Mouse (Mus musculus) limb, embryonic 10.5 days (tissue): ENCODE measurements at regions not wholly inside any gene's neighbourhood (a gene's known extent, or its start where the extent isn't known, plus 50 kb on each side); places are given as distances from the start of the nearest gene placed in this dataset.
A peak's percentile ranks its signal among the peaks of the same experiment; 100 is the strongest.

Experiments used
- DNase-seq: peaks from one replicate; pipeline ENCODE4 v3.0.0-alpha.2; 2017; ENCODE audit warnings: low spot score
- H3K27ac ChIP-seq: fragments of 300-500 bp; sonication (generic); 2 replicates; pipeline ENCODE4 v1.5.1; 2016; ENCODE audit warnings: mild to moderate bottlenecking
- H3K27me3 ChIP-seq: fragments of 300-500 bp; sonication (generic); 2 replicates; pipeline ENCODE4 v1.6.1; 2016; ENCODE audit warnings: low read depth, mild to moderate bottlenecking; ENCODE audit not compliant: poor library complexity, severe bottlenecking
- H3K36me3 ChIP-seq: fragments of 300-500 bp; sonication (generic); 2 replicates; pipeline ENCODE4 v1.6.1; 2016; ENCODE audit warnings: mild to moderate bottlenecking, moderate library complexity
- H3K4me1 ChIP-seq: fragments of 300-500 bp; sonication (generic); 2 replicates; pipeline ENCODE4 v1.6.1; 2016
- H3K4me3 ChIP-seq: fragments of 300-500 bp; sonication (generic); 2 replicates; pipeline ENCODE4 v1.5.1; 2016; ENCODE audit warnings: mild to moderate bottlenecking, moderate library complexity
- H3K9me3 ChIP-seq: fragments of 300-500 bp; sonication (generic); replicated peaks from 2 replicates; pipeline ENCODE4 v1.6.1; 2016; ENCODE audit warnings: mild to moderate bottlenecking
- WGBS: fragments of 180-500 bp; shearing (Covaris S2); methylation state at CpG from one replicate; pipeline ENCODE4 v1.1.7; 2016; 5-methylcytosine and 5-hydroxymethylcytosine counted together

GRCm38 (mm10) chr8:101366722-101367121, 1418.7 kb downstream of the Cdh11 start:
- Histone ChIP-seq H3K4me1 (no peaks in the 10 kb centered on the region), H3K27me3 (no peaks in the 10 kb centered on the region), H3K36me3 (no peaks in the 10 kb centered on the region), H3K27ac (no peak overlapping the region), H3K9me3 (no peaks in the 10 kb centered on the region), H3K4me3 (no peak overlapping the region)
- WGBS, result 86% methylated on average over 1 of the region's 1 CpGs
- no peak for DNase-seq

GRCm38 (mm10) chr8:101350848-101351247, 1434.6 kb downstream of the Cdh11 start:
- Histone ChIP-seq H3K4me1 (no peaks in the 10 kb centered on the region), H3K27me3 (no peaks in the 10 kb centered on the region), H3K27ac (no peak overlapping the region), H3K36me3 (no peaks in the 10 kb centered on the region), H3K4me3 (no peak overlapping the region), H3K9me3 (no peaks in the 10 kb centered on the region)
- DNase-seq, result no peak
- WGBS, result 87% methylated on average over 5 of the region's 5 CpGs

GRCm38 (mm10) chr8:101349736-101350135, 1435.7 kb downstream of the Cdh11 start:
- H3K4me3 ChIP-seq, result no peak overlapping the region
- no peak overlapping the region for H3K27ac ChIP-seq
- WGBS, result 68% methylated on average over 1 of the region's 1 CpGs
- no peak for DNase-seq
- no peaks in the 10 kb centered on the region for H3K4me1 ChIP-seq
- no peaks in the 10 kb centered on the region for H3K36me3 ChIP-seq
- H3K9me3 ChIP-seq, result no peaks in the 10 kb centered on the region
- H3K27me3 ChIP-seq, result no peaks in the 10 kb centered on the region

- no peak overlapping the region for H3K4me3 ChIP-seq
- H3K27ac ChIP-seq, result no peak overlapping the region
- no peaks in the 10 kb centered on the region for H3K4me1 ChIP-seq
- no peaks in the 10 kb centered on the region for H3K36me3 ChIP-seq
- H3K27me3 ChIP-seq, result no peaks in the 10 kb centered on the region
- no peak for DNase-seq
- 43% methylated on average over 2 of the region's 2 CpGs for WGBS
- no peaks in the 10 kb centered on the region for H3K9me3 ChIP-seq
These were observed 1456.2 kb downstream of the Cdh11 start for GRCm38 (mm10) chr8:101329290-101329689.

GRCm38 (mm10) chr8:101328780-101329179, 1456.7 kb downstream of the Cdh11 start:
- Histone ChIP-seq H3K9me3 (no peaks in the 10 kb centered on the region), H3K36me3 (no peaks in the 10 kb centered on the region), H3K4me3 (no peak overlapping the region), H3K27ac (no peak overlapping the region), H3K4me1 (no peaks in the 10 kb centered on the region), H3K27me3 (no peaks in the 10 kb centered on the region)
- no peak for DNase-seq
- whole genome bisulfite sequencing, result 83% methylated on average over 4 of the region's 4 CpGs

- Histone ChIP-seq H3K27ac (no peak overlapping the region), H3K27me3 (no peaks in the 10 kb centered on the region), H3K9me3 (no peaks in the 10 kb centered on the region), H3K36me3 (no peaks in the 10 kb centered on the region), H3K4me1 (no peaks in the 10 kb centered on the region), H3K4me3 (no peak overlapping the region)
- DNase-seq, result no peak
- 84% methylated on average over 2 of the region's 2 CpGs for WGBS
These were observed 1486.9 kb downstream of the Cdh11 start for GRCm38 (mm10) chr8:101298571-101298970.

- WGBS, result 92% methylated on average over 2 of the region's 2 CpGs
- no peaks in the 10 kb centered on the region for H3K36me3 ChIP-seq
- no peak overlapping the region for H3K27ac ChIP-seq
- no peaks in the 10 kb centered on the region for H3K9me3 ChIP-seq
- no peaks in the 10 kb centered on the region for H3K4me1 ChIP-seq
- H3K27me3 ChIP-seq, result no peaks in the 10 kb centered on the region
- no peak for DNase-seq
- no peak overlapping the region for H3K4me3 ChIP-seq
These were observed 1495.4 kb downstream of the Cdh11 start for GRCm38 (mm10) chr8:101290031-101290430.

GRCm38 (mm10) chr8:101242632-101243031, 1542.8 kb downstream of the Cdh11 start:
- H3K9me3 ChIP-seq, result no peaks in the 10 kb centered on the region
- H3K4me3 ChIP-seq, result no peak overlapping the region
- H3K27ac ChIP-seq, result no peak overlapping the region
- WGBS, result 89% methylated on average over 2 of the region's 2 CpGs
- DNase-seq, result no peak
- H3K27me3 ChIP-seq, result no peaks in the 10 kb centered on the region
- H3K4me1 ChIP-seq, result no peaks in the 10 kb centered on the region
- H3K36me3 ChIP-seq, result no peaks in the 10 kb centered on the region

- DNase-seq, result no peak
- 92% methylated on average over 4 of the region's 4 CpGs for WGBS
- Histone ChIP-seq H3K4me3 (no peak overlapping the region), H3K27me3 (no peaks in the 10 kb centered on the region), H3K27ac (no peak overlapping the region), H3K4me1 (no peaks in the 10 kb centered on the region), H3K9me3 (no peaks in the 10 kb centered on the region), H3K36me3 (no peaks in the 10 kb centered on the region)
These were observed 1543.6 kb downstream of the Cdh11 start for GRCm38 (mm10) chr8:101241854-101242253.

- no peak for DNase-seq
- no peak overlapping the region for H3K27ac ChIP-seq
- no peaks in the 10 kb centered on the region for H3K9me3 ChIP-seq
- H3K36me3 ChIP-seq, result no peaks in the 10 kb centered on the region
- H3K4me1 ChIP-seq, result no peaks in the 10 kb centered on the region
- no peak overlapping the region for H3K4me3 ChIP-seq
- no peaks in the 10 kb centered on the region for H3K27me3 ChIP-seq
- 96% methylated on average over 1 of the region's 1 CpGs for WGBS
These were observed 1587.5 kb downstream of the Cdh11 start for GRCm38 (mm10) chr8:101197986-101198385.

GRCm38 (mm10) chr8:101196740-101197139, 1588.7 kb downstream of the Cdh11 start:
- Histone ChIP-seq H3K4me1 (no peaks in the 10 kb centered on the region), H3K27me3 (no peaks in the 10 kb centered on the region), H3K27ac (no peak overlapping the region), H3K4me3 (no peak overlapping the region), H3K36me3 (no peaks in the 10 kb centered on the region), H3K9me3 (no peaks in the 10 kb centered on the region)
- no peak for DNase-seq

- no peak overlapping the region for H3K4me3 ChIP-seq
- no peaks in the 10 kb centered on the region for H3K4me1 ChIP-seq
- DNase-seq, result no peak
- no peaks in the 10 kb centered on the region for H3K27me3 ChIP-seq
- H3K9me3 ChIP-seq, result no peaks in the 10 kb centered on the region
- no peaks in the 10 kb centered on the region for H3K36me3 ChIP-seq
- H3K27ac ChIP-seq, result no peak overlapping the region
These were observed 1596.9 kb downstream of the Cdh11 start for GRCm38 (mm10) chr8:101188566-101188965.

GRCm38 (mm10) chr8:101154923-101155322, 1630.5 kb downstream of the Cdh11 start:
- H3K27ac ChIP-seq, result no peak overlapping the region
- no peaks in the 10 kb centered on the region for H3K4me1 ChIP-seq
- H3K9me3 ChIP-seq, result no peaks in the 10 kb centered on the region
- DNase-seq, result peak; percentile 31
- H3K36me3 ChIP-seq, result no peaks in the 10 kb centered on the region
- H3K4me3 ChIP-seq, result no peak overlapping the region
- H3K27me3 ChIP-seq, result no peaks in the 10 kb centered on the region
